Mouse (Mus musculus): ENCODE data around the gene Eepd1.

Gene Eepd1

DNA sequence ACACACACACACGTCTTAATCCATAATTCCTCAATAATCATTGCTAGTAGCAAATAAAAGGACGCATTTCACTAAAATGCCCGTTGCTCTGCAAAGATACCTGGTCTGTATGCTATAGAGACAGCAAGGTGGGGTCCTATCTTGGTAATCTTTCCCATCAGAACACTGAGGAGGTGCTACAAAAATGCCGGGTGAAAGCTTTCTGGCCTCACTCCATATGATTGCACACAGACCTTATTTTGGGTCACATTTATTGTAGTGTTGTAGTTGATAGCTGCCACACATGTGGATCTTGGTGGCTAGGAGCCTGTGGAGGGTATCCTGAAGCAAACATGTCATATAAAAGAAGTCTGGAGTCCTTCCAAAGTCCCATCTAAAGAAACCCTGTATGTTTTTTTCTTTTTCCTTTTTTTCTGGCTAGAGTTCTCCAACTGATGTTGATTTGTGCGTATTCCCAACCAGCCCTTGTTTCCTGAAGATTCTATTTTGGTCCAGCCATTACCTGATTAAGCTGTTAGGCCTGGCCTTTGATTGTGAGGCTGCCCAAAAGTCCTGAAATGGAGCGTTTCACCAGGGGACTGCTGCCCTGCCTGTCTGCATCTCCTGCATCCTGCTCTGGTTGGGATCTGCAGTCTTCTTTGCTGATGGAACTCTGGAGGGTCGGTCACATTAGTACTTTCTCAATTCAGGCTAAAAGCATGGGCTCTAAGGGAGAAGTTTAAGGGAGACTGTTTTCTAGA is 8.0 kb downstream of the Eepd1 start:
- DNase-seq (ENCODE audit: low spot score), result no peak

DNA sequence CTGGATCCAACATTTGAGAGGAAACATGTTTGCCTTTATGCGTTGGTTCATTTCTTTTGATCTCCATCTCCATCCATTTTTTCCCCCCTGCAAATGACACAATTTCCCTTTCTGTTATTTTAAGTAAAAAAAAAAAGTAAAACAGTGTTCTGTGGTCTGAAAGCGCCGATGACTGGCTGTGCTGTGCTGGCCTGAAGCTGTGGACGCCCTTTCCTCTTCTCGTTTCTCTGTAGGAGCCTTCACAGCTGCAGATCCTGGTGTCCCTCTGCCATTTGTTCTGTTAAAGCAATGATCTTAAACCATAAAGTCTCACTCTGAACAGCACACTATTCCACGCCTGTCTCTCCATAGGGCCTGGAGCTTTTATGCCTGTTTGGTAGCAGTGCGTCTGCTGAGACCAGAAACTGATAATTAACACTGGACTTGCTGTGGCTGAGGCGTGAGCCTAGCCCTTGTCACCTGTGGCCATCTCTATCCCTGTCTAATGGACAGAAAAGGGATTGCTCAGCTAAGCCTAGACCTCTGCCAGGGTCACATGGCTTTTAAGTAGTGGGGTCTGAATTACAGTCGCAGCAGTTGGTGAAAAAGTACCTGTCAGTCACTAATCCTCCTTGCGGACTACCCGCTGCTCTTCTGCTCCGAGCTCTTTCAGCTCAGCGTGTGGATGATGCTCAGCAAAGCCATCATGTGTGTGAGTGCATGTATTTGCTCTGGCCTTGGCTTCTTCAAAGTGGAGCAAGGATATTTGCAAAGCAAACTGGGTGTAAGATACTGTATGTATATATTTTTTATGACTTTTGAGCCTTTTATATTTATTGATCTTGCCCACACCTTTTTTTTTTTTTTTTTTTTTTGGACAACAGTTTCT is 9.2 kb downstream of the Eepd1 start:
- no peak for DNase-seq (ENCODE audit: low spot score)

DNA sequence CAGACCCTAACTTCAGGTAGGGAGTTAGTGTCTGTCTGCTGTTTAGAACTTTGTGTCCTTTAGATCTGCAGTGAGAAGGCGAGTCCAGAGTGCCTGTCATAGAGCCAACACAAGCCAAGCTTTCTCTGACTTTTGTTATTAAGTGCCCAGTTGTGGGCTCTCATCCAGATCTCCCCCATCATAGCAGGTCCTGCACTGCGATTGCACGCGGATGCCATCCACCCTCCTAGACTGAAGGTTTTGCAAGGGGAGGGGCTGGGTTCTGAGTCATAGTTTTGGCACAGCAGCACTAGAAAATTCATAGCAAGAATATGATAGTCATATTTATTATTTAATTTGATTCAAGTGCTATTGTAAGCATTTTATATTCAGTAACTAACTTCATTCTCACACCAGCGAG is 12.6 kb downstream of the Eepd1 start:
- DNase-seq (ENCODE audit: low spot score), result no peak

DNA sequence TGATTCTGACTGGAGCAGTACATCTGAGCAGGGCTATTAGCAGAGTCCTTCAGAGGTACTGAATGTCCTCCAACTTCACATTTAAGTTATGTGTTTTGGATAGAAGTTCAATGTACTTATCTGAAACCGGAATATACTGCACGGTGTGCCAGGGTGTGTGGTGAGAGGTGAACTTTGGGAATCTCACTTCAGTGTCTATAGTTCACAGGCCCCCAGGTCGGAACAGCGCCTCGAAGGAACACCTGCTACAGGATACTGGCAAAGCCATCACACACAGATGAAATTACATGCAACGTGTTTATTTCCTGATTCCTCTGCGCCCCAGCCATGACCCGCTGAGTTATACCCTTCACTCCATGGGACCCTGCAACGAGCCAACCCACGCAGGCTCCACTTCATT is 14.3 kb downstream of the Eepd1 start:
- no peak for DNase-seq (ENCODE audit: low spot score)

DNA sequence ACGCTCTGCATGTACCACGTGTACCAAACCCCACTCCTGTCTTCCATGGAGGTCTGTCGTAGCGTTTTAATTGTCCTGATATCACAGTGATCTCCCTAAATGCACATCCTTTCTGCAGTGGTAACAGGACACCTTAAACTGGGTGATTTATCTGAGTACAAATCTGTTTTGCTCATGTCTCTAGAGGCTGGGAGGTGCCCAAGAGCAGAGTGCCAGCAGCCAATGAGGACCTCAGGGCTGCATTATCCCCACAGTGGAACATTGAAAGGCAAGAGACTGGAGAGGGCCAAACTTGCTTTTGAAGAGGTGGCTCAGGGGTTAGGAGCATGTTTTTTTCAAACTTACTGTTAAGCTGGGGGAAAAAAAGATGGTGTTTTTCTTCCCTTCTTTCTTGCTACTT is 14.8 kb downstream of the Eepd1 start:
- no peak for DNase-seq (ENCODE audit: low spot score)

DNA sequence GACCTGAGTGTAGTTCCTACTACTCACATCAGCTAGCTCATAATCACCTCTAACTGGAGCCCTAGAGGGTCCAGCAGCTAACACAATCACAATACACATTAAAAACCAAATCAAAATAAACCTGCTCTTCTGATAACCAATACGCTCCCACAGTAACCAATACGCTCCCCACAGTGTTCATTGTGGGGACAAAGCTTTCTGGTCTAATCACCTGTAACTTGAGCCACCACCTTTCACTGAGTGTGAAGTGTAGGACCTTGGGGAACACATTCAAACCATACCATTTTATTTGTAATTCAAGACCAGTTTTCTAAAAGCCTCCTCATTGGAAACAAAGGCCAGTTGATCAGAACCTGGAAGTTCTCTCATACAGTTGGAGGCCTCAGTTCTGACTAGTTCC is 15.4 kb downstream of the Eepd1 start:
- no peak for DNase-seq (ENCODE audit: low spot score)

DNA sequence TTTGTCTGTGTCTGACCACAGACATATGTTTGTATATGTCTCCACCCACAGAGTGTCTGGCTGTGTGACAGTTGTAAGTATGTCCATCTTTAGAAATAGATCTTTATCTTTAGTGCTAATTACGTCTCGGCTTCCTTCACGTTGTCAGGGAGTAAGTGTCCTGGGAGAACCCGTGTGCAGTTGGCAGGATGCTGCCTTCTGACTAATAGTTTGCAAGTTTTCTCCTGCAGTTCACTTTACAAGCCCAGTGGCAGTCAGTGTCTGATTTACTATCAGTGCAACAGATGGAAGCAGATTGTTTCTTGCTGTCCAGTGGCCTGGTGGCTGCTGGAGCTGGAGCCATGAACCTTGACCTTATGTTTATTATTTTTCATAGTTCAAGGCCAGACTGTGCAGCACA is 17.4 kb downstream of the Eepd1 start:
- no peak for DNase-seq (ENCODE audit: low spot score)

DNA sequence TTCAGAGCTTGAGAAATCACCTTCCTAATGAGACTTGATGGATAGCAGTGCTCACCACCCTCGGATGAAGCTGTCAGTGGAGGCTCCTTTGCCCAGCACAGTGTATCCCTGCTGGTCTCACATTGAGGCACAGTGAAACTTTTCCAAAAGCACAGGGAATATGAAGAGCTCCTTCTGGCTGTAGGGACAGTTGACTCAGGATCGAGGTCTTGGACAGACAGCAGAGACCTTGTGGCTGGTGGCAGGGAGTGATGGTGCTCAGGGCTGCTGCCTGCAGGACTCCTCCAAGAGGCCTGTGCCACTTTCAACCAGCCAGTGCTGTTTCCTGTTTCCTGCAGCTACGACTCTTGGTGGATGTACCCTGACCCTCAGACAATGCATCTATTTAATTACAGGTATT is 18.0 kb downstream of the Eepd1 start:
- DNase-seq (ENCODE audit: low spot score), result no peak

DNA sequence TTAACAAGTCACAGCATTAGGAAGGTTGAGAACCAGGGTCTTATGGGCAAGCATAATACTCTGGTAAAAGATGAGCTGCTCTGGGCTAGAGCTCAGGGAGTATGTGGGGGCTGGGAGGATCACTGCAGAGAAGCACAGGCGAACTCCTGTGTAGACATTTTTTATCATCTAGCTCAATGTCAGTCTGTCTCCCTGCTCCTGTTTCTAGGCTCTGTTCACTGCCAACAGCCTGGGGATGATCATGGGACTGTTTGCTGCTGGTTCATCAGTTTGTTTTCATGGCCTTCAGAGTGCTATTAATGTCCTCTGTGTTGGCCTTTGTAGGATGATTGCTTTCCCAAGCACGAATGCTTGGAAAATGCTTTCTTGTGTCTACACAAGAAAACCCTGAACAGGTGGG is 18.7 kb downstream of the Eepd1 start:
- DNase-seq (ENCODE audit: low spot score), result no peak

DNA sequence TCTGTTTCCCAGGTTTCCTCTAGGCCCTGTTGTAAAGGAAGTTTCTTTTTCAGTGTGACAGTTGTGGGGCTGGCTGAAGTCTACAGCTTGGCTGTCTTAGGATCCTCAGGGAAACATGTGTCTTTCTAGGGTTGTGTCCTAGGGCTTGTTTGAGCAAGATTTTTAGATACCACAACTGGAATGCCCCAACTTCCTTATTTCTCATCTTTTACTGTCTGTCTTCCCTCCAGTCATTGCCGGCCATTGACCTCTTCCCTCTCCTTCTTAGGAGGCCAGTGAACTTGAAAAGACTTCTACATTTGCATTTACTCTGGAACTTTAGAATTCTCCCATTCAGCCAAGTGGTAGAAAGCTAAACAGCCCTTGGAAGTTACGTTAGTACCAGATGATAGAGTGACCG is 27.5 kb downstream of the Eepd1 start:
- DNase-seq (ENCODE audit: low spot score), result no peak

DNA sequence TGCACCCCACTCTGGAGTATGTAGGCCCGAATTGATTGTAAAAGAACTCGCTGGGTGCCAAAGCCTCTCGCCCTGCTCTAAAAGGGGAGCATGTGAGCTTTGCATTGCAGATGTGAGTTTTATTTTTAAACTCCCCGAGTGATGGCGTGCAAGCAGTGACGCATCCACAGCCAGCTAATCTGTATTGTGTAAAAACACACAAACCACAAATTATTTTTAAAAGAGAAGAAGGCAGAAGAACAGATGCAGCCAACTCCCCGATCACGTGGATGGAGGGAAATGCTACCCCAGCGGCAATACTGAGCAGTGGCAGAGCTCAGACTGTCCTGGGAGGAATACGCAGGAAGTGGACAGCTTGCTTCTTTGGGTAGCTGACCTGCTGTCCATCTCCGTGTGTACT is 29.2 kb downstream of the Eepd1 start:
- no peak for DNase-seq (ENCODE audit: low spot score)

DNA sequence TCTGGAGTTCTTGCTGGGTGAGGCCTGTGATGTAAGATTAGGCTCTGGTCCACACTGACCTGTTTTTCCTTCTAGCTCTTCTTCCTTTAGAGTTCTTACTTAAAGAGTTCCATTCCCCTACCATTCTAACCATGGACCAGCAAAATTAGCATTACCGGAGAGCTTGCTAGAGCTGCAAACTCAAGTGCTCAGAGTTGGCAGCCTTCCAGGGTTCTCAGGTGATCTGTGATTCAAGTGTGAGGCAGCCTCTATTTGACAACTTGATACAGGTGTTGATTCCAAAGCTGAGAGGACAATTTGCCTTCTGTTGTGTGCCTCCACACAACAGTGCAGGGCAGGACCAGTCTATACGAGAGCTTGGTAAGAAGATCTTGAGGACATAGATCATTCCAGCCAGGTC is 31.7 kb downstream of the Eepd1 start:
- no peak for DNase-seq (ENCODE audit: low spot score)

DNA sequence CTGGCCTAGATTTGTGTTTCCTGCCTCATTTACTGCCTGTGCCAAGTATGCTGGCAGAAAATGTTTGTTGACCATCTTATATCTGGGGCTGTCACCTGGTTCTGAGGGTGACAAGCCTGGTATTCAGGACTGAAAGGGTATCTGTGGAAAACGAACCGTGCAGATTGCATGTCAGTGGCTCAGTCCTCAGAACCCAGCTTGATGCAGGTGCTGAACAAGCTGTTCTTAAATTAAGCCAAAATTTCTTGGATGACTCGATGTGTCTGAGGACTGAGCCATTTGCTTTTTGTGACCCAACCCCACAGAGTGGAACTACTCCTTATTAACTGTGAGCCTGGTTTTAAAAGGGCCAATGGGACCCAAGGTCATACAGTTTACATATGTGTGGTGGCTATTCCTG is 32.2 kb downstream of the Eepd1 start:
- DNase-seq (ENCODE audit: low spot score), result no peak

DNA sequence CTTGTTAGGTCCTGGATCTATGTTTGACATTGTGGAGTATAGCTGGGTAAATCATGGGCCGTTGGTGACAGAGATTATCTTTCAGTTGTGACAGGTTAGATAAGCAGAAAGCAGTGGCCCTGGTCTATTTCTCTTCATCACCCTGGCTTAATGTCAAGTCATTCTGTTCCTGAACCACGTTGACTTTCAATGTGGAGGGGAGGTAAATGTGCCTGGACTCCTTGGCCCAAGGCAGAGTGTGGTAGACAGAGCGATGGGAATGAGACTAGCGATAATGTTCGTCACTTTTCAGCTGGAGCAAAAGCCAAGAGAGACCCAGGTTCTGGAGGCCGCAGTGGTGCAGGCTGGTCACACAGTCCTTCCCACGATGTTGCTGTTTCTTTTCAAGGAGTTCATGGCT is 35.3 kb downstream of the Eepd1 start:
- DNase-seq (ENCODE audit: low spot score), result no peak

DNA sequence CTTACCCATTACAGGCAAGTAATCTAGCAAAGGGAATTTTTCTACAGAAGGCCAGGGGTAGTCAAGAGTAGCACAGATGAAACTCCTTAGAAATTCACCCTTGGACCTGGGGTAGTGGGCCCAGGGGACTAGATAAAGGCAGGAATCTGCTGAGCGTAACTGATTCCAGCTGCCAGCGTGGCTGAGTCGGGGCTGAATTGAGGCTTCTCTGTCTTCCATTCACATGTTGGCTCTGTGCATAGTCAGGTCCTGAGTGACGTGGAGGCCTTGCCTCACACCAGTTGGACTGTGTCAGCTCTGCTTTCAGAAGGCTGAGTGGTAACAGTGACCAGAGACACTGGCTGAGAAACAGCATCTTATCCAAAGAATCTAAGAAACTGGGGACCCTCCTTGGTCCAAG is 36.6 kb downstream of the Eepd1 start:
- DNase-seq (ENCODE audit: low spot score), result no peak

DNA sequence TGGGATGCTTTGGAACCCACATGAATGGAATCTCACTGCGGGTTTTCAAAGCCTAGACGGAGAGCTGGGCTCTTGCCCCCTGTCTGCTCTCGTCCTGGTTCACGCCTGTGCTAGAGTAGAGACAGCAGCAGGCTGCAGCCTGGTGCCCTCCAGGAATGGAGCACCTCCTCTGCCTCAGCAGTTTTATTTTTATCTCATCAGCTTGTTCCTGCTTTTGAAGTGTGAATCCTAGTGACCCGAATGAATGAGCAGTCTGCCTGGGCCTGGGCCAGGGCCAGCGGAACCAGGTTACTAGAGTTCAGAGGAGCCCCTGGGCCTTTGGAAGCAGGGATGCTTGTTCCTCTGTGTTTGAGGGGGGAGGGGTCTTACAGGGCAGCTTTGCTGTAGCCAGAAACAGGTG is 37.8 kb downstream of the Eepd1 start:
- DNase-seq (ENCODE audit: low spot score), result no peak

DNA sequence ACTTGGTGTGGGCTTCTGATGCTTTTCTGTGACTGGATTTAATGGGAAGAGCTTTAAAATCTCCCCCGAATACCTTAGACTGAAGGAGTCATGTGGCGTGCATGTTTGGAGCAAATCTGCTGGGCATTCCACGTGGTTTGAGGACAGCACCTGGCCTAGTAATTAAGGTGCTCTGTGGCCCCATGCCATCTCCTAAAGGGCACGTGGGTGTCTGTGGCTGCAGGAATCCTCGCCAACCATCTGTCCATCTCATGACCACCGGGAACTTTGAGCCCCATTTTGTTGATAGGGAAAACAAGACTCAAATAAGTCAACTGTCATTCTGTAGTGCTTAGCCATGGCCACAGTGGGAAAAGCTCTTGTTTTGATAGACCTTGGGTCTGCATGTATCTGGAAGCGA is 39.5 kb downstream of the Eepd1 start:
- DNase-seq (ENCODE audit: low spot score), result no peak

DNA sequence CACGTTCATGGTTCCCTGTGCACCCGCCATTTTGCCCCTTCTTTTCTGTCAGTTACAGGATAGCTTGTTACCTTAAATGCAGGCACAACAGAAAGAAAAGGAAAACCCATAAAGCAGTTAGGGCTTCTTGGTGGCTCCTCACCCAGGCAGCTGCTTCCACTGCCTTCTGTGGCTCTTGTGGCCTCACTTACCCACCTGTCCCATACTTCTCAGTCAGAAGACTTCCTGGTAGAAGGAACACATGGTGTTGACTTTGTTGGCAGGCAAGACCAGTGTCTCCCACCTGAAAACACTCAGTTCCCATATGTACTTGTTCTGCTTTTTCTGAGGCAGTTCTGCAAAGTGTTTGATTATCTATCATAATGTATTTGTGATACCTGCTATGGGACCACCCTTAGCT is 40.5 kb downstream of the Eepd1 start:
- DNase-seq (ENCODE audit: low spot score), result no peak

DNA sequence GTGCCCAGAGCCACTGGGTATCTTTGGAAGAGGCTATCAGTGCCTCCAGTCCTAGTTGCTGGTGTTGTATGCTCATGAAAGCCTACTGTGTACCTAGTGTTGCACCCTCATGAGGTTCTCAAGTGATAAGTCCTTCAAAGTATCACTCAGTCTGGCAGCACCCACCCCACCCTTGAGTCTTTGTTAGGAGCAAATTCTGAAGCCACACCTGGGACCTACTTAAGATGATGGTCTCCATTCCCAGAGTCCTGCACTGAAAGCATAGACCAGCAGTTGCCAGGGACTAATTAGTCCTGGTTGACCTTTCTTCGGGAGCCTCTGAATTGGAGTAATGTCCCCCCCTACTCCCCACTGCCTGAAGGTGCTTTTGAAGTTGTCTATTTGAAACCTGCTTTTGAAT is 45.2 kb downstream of the Eepd1 start:
- DNase-seq (ENCODE audit: low spot score), result no peak

DNA sequence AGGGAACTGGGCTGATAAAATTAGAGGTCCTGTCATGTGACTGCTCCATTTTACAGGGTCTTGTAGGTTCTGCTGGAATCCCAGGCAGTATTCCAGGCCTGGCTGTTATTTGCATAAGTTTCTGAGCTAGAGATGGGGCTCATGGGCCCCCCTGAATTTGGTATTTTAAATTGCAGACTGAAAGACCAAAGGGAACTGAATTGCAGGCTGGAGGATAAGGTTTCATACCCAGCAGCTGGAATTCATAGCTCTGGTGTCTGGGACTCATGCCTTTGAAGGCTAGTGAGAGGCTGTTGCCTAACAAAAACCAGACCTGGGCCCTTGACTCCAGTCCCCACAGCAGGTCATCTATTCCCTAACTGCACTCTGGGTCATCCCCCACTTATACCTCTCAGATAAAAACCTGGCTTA is 45.6 kb downstream of the Eepd1 start:
- no peak for DNase-seq (ENCODE audit: low spot score)

DNA sequence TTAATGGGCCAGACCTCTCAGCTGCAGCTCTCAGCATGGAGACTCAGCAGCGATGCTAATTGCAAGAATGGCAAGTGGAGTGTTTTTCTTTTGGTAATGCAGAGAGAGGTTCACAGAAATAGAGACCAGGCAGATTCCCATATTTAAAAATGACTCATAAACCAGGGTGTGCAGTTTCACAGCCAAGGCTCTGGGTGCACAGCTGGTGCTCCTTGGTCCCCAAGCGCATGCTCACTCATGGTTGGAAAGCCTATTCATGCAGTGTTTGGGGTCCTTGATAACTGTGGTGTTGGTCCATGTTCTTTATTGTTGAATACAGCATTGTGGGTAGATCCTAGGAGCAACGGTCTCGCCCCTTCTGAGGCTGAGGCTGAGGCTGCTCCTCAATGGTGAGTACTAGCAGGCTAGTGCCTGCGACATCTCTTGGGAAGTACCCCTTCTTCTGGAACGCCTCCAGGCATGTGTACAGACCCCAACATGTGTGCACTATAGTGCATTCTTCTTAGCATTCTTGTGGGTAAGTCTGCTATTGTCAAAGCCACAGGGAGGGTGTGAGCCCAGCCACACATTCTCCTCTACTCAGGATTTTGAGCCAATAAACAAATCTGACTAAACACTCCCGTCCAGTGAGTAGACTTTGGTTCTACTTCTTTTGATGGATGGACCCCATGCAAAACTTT is 46.2 kb downstream of the Eepd1 start:
- DNase-seq (ENCODE audit: low spot score), result no peak

DNA sequence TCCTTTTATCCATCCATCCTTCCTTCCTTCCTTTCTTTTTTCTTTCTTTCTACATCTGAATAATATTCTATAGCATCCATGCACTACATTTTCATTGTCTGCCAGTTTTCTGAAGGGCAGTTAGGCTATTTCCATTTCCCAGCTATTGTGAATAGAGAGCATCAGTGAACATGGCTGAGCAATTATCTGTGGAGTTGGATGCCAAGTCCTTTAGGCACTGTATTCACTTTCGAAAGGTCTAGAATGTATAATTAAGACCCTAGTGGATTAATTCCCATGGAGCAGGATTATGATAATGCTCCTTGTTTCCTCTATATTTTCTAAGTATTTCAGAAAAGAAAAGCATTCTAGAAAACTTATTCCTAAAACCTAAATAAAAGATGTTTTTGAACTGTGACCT is 50.3 kb downstream of the Eepd1 start:
- DNase-seq (ENCODE audit: low spot score), result no peak

DNA sequence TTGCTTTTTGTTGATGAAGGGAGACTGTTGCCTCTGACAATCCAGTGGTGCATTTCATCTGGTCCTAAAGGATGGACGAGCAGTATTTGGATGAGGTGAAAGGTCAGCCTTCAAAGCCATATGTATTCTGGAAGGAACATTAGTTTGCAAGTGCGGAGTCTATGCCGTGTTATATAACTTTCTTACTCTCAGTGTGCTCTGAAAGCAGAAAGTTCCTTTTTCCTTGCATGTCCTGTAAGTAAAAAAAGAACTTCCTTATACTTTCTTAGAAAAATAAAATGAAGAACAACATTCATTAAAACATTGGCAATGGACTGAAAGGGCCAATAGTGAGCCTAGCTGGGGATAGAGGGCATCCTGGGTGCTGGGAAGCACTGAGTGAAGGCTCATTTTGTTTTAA is 50.8 kb downstream of the Eepd1 start:
- DNase-seq (ENCODE audit: low spot score), result no peak
